In genomic region chrX:161385791-161386190, GRCm38 (mm10) we compare ENCODE assay signal across 8 mouse cellular contexts.
DNase-seq lines count a peak whose midpoint lies in the region; ATAC-seq and TF ChIP-seq lines count a peak whose summit lies in the region.

No protein-coding gene starts in this region.

- no peaks in the 10 kb centered on the region for H3K36me3 ChIP-seq in heart, adult 2 months (ENCODE audit: control insufficient read depth, insufficient read depth, low read length)
- no peaks in the 10 kb centered on the region for H3K36me3 ChIP-seq in heart, embryonic 10.5 days

- WGBS in heart, adult 2 months: 44% methylated on average over 8 of the region's 8 CpGs
- WGBS in heart, embryonic 10.5 days: 40% methylated on average over 8 of the region's 8 CpGs

- H3K27ac ChIP-seq in heart, adult 2 months: no peak overlapping the region
- H3K27ac ChIP-seq in heart, embryonic 10.5 days: no peak overlapping the region
- no peak overlapping the region for H3K27ac ChIP-seq in bone marrow macrophage, adult 2 months (ENCODE audit: insufficient read depth, low read depth, low read length)

- no peak overlapping the region for H3K4me3 ChIP-seq in heart, adult 2 months
- no peak overlapping the region for H3K4me3 ChIP-seq in heart, embryonic 10.5 days
- H3K4me3 ChIP-seq in bone marrow macrophage, adult 2 months (ENCODE audit: insufficient read depth, low read length): no peak overlapping the region

- peak in 1 of 2 experiments; percentile 46 for DNase-seq in heart, adult 2 months
- DNase-seq in heart, embryonic 10.5 days (ENCODE audit: low spot score): no peak
- peak; percentile 30 for DNase-seq in right cerebral cortex, postnatal 14 days
- no peak for DNase-seq in right cerebral cortex, postnatal 36 days (ENCODE audit: low spot score in 2 of 2)
- peak; percentile 16 to 19 for DNase-seq in gastrocnemius, postnatal 36 days
- DNase-seq in mesoderm, embryonic 11.5 days (ENCODE audit: low read depth, low spot score): peak; percentile 37

- no peak for TF ChIP-seq EP300 in heart, adult 2 months (IDR thresholded peaks at IDR 0.05; ENCODE audit: insufficient read depth, low read depth, low read length)

- no peaks in the 10 kb centered on the region for H3K4me1 ChIP-seq in heart, adult 2 months (ENCODE audit: control insufficient read depth, insufficient read depth, low read length)
- H3K4me1 ChIP-seq in heart, embryonic 10.5 days: no peaks in the 10 kb centered on the region
- H3K4me1 ChIP-seq in bone marrow macrophage, adult 2 months (ENCODE audit: control insufficient read depth, insufficient read depth, low read length): no peaks in the 10 kb centered on the region

- no peaks in the 10 kb centered on the region for H3K9me3 ChIP-seq in heart, embryonic 10.5 days

- H3K79me2 ChIP-seq in heart, adult 2 months (replicated peaks; ENCODE audit: control insufficient read depth, insufficient read depth, low read length): no peaks in the 10 kb centered on the region

- no peak for ATAC-seq in inflammation-experienced regulatory T-cells, adult 6 months

- H3K27me3 ChIP-seq in heart, adult 2 months (ENCODE audit: control insufficient read depth, insufficient read depth, low read length): no peaks in the 10 kb centered on the region
- no peaks in the 10 kb centered on the region for H3K27me3 ChIP-seq in heart, embryonic 10.5 days (ENCODE audit: insufficient read depth, poor library complexity, severe bottlenecking)

- no peak overlapping the region for H3K9ac ChIP-seq in heart, adult 2 months (ENCODE audit: low read depth, low read length)

- peak; percentile 81 for TF ChIP-seq CTCF in heart, adult 2 months (IDR thresholded peaks at IDR 0.05)
- TF ChIP-seq CTCF in bone marrow macrophage, adult 2 months (IDR thresholded peaks at IDR 0.05; ENCODE audit: low read depth, low read length): peak; percentile 57

- intact Hi-C loops in heart, adult 2 months (cut with DNase I): no loop called here
- intact Hi-C loops in gastrocnemius, postnatal 36 days (cut with DNase I): no loop called here

- no peak for TF ChIP-seq POLR2A in heart, adult 2 months (IDR thresholded peaks at IDR 0.05; ENCODE audit: insufficient read depth, low read depth, low read length)
- no peak for TF ChIP-seq POLR2A in bone marrow macrophage, adult 2 months (IDR thresholded peaks at IDR 0.05; ENCODE audit: borderline replicate concordance, low read depth, low read length)

Comparison
In these comparisons a context has a peak if more than half of its experiments do, and no peak if none do; other contexts are left out.
1. DNase-seq: peak in right cerebral cortex, postnatal 14 days (single experiment), gastrocnemius, postnatal 36 days (2 of 2) and mesoderm, embryonic 11.5 days (single experiment); none in heart, embryonic 10.5 days (single experiment) and right cerebral cortex, postnatal 36 days (0 of 2).